Comparison of ENCODE assay signal across 15 mouse cellular contexts in the genomic region with DNA sequence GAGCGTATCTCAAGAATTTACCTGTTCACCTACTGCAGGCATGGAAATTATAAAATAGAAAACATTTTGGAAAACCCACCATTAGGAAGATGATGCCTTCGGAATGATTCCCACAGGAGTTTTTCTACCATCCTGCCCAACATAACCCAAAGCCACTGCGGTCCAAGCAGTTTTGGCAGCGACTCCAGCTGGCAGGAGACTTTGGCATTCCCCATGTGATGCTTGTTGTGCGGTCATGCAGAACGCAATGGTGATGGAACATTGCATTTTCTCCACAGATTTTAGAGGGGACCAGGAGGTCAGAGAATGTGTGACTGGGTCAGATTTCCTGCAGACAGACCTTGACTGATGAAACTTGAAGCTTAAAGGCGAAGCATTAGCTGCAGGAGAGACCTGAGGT.
DNase-seq lines count a peak whose midpoint lies in the region; ATAC-seq lines count a peak whose summit lies in the region.
"Had no signal": no experiment of that assay in that cellular context is flagged by ENCODE, and none has a peak within 500 bp of the region (broad histone marks: within the 10 kb centered on the region; RNA-seq: fewer than 3 reads in every experiment).

No protein-coding gene starts in this region.

- no peak overlapping the region for H3K9ac ChIP-seq in kidney, embryonic 15.5 days
- H3K9ac ChIP-seq: forebrain, postnatal 0 days; limb, embryonic 13.5 days had no signal

- peak; percentile 28 for DNase-seq in kidney, adult 18-20 months
- DNase-seq in cerebellum, adult 11 months, result peak; percentile 41
- peak; percentile 94 for DNase-seq in cerebellum, postnatal 14 days
- DNase-seq in kidney, postnatal 36 days, result peak; percentile 35 to 71
- no peak for DNase-seq in adrenal gland, postnatal 14 days
- DNase-seq in T-cell, adult 2 months (ENCODE audit: low spot score), result no peak
- DNase-seq: adrenal gland, postnatal 10 days; forebrain, postnatal 0 days; gastrocnemius, postnatal 36 days; lung, postnatal 14 days; thymus, adult 2 months had no signal

- no peak overlapping the region for H3K4me2 ChIP-seq in kidney, embryonic 15.5 days
- H3K4me2 ChIP-seq: heart, embryonic 11.5 days; limb, embryonic 13.5 days had no signal

- no peak for ATAC-seq in kidney, embryonic 15.5 days (replicated peaks; ENCODE audit: low FRiP score)
- ATAC-seq: forebrain, postnatal 0 days had no signal

- H3K27me3 ChIP-seq in kidney, embryonic 15.5 days, result no peaks in the 10 kb centered on the region
- H3K27me3 ChIP-seq: limb, embryonic 13.5 days had no signal

- no peak overlapping the region for H3K4me3 ChIP-seq in kidney, embryonic 15.5 days (replicated peaks)
- H3K4me3 ChIP-seq: limb, embryonic 13.5 days; midbrain, embryonic 10.5 days had no signal

- no peaks in the 10 kb centered on the region for H3K4me1 ChIP-seq in kidney, embryonic 15.5 days
- H3K4me1 ChIP-seq: midbrain, embryonic 10.5 days had no signal

- H3K36me3 ChIP-seq in kidney, embryonic 15.5 days, result no peaks in the 10 kb centered on the region
- H3K36me3 ChIP-seq: limb, embryonic 13.5 days; midbrain, embryonic 10.5 days had no signal

- WGBS in kidney, embryonic 15.5 days, result 80% methylated on average over 7 of the region's 7 CpGs

- no peak overlapping the region for H3K27ac ChIP-seq in kidney, embryonic 15.5 days
- H3K27ac ChIP-seq: limb, embryonic 13.5 days; midbrain, embryonic 10.5 days had no signal

- no peaks in the 10 kb centered on the region for H3K9me3 ChIP-seq in kidney, embryonic 15.5 days (replicated peaks)
- H3K9me3 ChIP-seq: limb, embryonic 13.5 days; midbrain, embryonic 10.5 days had no signal

Comparison
In these comparisons a context has a peak if more than half of its experiments do, and no peak if none do; other contexts are left out.
1. DNase-seq: peak in kidney, adult 18-20 months (single experiment), cerebellum, adult 11 months (single experiment), cerebellum, postnatal 14 days (2 of 2) and kidney, postnatal 36 days (2 of 2); none in adrenal gland, postnatal 14 days (single experiment) and T-cell, adult 2 months (single experiment).